Mouse (Mus musculus) bone marrow, adult 2 months (tissue): ENCODE results near the gene Vmn1r218.

ENCODE experiments used
- CTCF ChIP-seq: fragments of 200-500 bp; IDR thresholded peaks from 2 replicates; pipeline ENCODE4 v1.5.1; 2011; ENCODE audit warnings: low read length, control low read depth; ENCODE audit not compliant: control insufficient read depth, insufficient read depth
- POLR2A ChIP-seq: fragments of 200-500 bp; IDR thresholded peaks from 2 replicates; pipeline ENCODE4 v1.6.1; 2011; ENCODE audit warnings: low read depth, mild to moderate bottlenecking, control low read depth, low read length, borderline replicate concordance; ENCODE audit not compliant: control insufficient read depth

DNA sequence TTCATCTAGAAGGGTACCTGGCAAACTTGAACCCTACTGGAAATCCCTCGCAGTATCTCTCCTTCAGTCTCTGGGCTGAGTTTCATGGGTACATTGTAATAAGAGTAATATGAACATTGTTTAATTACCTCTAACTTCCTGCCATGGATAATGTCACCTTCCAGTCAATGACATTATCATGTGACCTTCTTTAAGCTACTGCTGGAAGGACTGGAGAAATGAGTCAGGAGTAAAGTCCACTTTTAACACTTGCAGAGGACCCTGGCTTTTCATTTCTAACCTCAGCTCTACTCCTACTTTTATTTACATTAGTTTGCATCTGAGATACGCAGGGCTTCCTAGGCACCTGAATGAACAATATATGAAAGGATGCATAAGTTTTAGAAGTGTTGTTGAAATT is 12.3 kb upstream of the Vmn1r218 start:
- TF ChIP-seq POLR2A (no peak), CTCF (no peak)
